Mouse (Mus musculus): ENCODE results near the gene Prrx1.

DNA sequence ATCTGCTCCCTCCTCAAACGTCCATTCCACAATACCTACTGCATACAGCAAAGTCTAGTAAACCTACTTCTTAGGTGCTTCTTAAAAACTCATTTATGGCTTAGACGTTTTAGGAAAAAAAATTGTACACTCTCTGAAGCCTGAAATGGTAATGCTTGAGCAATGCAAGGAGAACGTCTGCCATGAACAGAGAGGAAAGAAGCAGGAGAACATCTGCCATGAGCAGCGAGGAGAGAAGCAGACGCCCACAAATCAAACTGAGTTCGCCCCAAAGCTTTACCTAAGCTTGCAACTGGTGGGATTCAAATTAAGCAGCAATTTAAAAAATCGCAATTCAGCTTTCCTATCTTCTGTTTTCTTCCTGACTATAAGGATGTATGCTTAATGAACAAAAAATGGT lies 36.4 kb downstream of the Prrx1 start:
- no peak for TF ChIP-seq CTCF (IDR thresholded peaks at IDR 0.05; ENCODE audit: borderline replicate concordance, control insufficient read depth, extremely low read depth, insufficient read depth, low read length, poor library complexity)
- TF ChIP-seq POLR2A (IDR thresholded peaks at IDR 0.05; ENCODE audit: control insufficient read depth, extremely low read depth, insufficient read depth, low read length, poor library complexity), result no peak
